Mouse (Mus musculus): ENCODE data around the gene Pick1.

GRCm38 (mm10) chr15:79202575-79202974 lies 26.4 kb upstream of the Pick1 start:
- TF ChIP-seq TAL1 (IDR thresholded peaks at IDR 0.05; ENCODE audit: low read length) (no peak), GATA1 (IDR thresholded peaks at IDR 0.05; ENCODE audit: low read length) (no peak)

Data from erythroblast, embryonic 14.5 days (primary cell).